Mouse (Mus musculus) adrenal gland, adult 8-10 months (tissue): Measurements from ENCODE around the gene Pgap3. TPM values are rescaled to one million over a fixed set of nuclear protein-coding genes. Genes with fewer than 3 reads are reported as not detected.

Experiments
- DNase-seq: peaks from one replicate; pipeline ENCODE4 v3.0.0; 2022
- total RNA-seq, 4 experiments: library from RNA; stranded (reverse); gene quantifications; 2 replicates each; pipeline ENCODE4 v1.2.4; 2022

Pgap3 gene
- total RNA-seq, 4 experiments from 2014 or later = 5.7 to 10.5 (median 7.5) TPM

DNA sequence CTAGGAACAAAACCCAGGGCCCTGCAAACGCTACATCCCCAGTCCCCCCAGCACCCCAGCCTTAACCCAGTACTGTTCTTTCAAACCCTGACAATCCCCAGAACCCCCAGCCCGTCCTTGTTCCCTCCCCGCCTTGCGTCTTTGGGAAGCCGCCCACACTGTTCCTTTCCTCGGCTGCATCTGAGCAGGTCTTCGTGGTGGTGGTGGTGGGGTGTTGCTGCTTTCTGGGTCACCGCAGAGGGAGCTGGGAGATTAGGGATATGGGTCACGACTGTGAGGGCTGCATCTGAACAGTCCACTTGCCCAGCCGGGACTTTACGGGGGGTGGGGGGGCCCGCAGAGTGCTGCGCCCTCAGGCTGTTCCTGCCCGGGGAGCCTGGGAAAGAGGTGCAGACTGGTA is 45.8 kb downstream of the Pgap3 start:
- no peak for DNase-seq

DNA sequence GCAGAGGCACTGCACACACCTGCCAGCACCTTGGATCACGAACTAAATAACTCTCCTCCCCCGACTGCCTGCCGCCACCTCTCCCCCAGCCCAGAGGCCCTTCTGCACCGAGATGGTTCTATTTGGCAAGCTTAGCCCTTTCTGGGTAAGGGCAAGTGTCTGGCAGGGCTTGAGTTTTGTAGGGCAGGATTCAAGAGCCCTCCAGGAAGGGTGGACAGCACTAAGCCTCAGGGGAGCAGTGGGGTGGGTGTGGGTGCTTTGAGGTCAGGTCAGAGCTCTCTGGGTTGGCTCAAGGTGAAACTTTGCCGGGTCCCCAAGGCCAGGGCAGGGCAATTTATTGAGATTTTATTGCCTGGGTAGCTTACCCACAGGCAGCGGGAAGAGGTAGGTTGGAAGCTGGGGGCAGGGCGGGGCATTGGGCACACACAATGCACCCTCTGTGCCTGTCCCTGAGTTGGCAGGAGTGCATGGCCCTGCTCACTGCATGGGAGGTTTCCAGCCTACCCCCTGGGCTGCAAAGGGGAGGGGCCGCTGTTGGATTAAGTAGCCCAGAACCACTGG is 46.6 kb downstream of the Pgap3 start:
- DNase-seq = no peak

GRCm38 (mm10) chr11:98352272-98352990 is 47.9 kb downstream of the Pgap3 start:
- DNase-seq = no peak

- no peak for DNase-seq
Observed at GRCm38 (mm10) chr11:98349308-98349707, 51.0 kb downstream of the Pgap3 start.

DNA sequence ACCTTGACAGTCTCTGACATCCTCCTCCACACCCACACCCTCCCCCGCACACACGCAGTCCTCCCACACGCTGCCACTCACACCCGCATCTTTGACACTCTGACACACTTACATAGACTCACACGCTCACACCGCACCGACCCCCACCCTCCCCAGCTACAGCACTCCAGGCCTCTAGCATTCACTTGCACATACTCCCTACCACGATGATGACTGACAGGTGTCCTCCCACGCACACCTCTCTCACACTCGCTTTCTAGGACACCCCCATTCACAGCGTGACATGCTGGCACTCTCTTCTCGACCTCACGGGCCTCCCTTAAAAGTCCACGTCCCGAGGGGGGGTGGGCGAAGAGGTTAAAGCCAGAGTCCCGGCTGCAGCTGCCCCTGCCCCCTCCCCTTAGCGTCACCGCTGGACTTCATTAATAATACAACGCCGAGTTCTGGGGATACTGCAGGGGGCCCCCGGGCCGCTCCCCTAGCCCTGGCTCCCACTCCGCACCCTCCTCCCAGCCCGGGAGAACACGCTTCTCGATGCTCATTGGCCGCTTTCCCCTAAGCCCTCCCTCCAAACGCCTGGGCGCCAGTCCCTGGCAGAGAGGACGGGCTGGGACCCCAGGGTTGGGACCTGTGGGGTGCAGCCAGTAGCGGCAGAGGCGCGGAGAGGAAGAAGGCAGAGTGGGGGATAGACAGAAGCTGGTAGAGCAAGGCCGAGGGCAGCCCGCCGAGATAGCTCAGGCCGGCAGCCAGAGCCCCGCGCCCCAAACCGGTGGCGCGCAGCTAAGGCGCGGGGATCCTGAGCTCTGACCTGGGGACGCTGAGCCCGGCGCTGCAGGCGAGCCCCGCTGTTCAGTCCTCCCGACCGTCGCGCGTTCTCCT is 52.0 kb downstream of the Pgap3 start, which contains the start of gene Ppp1r1b:
Gene Ppp1r1b, plus strand, starts transcription at position 322 of the 879 bp plus-strand sequence.
- DNase-seq = no peak

- DNase-seq = no peak
Observed at GRCm38 (mm10) chr11:98347385-98348082, 52.8 kb downstream of the Pgap3 start.

- DNase-seq = no peak
Observed at GRCm38 (mm10) chr11:98346168-98346567, 54.1 kb downstream of the Pgap3 start.

DNA sequence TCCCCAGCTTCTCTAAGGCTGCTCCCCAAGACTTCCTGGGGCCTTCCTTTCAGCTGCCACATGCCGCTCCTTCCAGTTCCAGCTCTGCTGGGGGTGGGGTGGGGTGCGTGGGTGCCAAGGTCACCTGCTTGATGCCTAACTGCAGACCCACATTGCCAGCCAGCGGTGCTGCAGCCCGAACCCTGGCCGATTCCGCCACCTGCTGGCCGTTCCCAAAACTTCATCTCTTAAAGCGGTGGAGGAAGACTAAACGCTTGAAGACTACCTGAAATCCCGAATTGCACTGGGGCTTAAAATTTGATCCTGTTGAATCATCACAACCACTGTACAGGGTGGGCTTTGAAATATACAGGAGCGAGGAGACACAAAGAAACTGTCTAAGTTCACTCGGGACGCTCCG is 55.0 kb downstream of the Pgap3 start:
- peak; percentile 52 for DNase-seq

DNA sequence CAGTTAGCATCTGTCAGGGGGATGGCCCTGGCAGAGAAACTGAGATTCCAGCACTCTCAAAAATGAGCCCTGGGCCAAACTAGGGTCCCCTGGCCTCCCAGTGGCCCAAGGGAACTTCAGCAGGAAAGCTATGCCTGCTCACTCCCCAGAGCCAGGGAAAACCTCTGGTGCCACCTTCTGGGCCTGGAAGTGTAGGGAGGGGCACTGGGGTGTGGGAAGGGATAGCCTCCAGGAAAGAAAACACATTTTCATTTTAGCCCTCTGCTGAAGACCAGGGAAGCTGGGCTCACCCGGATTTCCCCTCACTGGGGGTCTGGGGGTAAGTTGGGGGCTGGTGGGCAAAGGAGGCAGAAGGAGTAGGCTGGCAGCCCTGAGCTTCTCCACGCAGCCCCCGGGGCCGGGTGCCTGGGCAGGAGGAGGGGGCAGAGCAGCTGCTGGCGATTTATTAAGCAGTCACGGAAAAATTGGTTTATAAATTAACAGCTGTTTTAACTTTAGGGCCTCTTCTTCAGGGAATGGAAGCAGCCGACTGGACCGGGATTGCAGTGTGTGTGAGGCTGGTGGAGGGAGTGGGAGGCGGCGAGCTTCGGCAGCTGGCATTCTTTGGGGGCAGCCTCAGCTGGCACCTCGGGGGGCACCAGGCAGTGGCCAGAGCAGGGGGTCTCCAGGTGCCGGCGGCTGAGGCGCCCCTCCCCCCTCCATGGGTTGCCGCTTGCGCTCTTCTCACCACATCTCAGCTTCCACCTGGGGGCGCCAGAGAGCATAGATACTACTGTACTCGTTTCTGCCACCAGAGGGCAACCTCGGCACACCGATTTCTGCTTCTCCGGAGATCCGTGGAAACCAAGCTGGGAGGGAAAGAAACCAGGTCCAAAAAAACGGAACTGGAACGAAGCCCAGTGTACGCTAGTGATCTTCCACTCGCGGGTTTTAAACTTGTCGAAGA is 58.0 kb downstream of the Pgap3 start:
- DNase-seq = peak; percentile 84

DNA sequence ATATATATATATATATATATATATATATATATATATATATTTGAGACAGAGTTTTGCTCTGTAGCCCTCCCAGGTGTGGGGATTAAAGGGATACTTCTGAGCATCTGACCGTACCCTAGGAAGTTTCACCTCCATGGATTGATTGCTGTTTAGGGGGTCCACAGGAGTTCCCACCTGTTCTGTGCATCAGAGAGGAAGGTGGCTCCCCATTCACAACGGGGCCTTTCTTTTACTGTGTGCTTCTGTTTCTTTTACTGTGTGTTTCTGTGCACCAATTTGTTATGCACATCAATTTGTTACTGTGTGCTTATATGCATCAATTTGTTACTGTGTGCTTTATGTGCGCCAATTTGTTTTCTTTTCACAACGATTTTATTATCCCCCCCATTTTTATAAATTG is 59.1 kb downstream of the Pgap3 start:
- DNase-seq = no peak

- DNase-seq = no peak
Observed at GRCm38 (mm10) chr11:98340597-98340996, 59.7 kb downstream of the Pgap3 start.

DNA sequence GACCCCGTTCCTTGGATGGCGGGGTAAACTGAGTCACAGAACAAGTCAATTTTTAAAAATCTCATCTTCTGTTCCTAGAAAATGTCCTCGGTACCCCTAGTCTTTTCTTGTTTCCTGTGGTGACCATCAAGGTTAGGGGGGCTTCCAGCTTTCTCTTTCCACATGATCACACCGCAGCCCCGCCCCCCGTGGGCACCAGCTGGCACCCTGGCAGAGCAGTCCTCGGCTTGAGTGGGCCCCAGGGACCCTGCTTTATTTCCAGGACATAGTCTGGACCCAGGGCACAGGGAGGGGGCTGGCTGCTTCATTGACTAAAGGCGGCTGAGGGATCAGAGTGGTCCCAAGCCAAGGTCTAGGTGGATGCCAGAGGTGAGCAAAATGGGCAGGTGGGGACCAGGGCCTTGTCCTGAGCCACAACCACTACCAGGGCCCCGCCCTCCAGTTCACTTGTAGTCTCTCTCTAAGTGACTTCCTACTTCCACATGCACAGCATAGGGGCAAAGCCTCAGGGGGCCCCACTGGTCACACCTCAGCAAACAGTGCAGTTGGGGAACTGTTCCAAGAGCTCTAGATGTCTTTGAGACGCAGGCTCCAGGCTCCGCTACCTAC is 60.5 kb downstream of the Pgap3 start:
- DNase-seq = no peak

GRCm38 (mm10) chr11:98339071-98339501 is 61.2 kb downstream of the Pgap3 start:
- no peak for DNase-seq

Other genes starting within 250 kb of the Pgap3 start
- gene Med1, start 207.2 kb downstream of the Pgap3 start, total RNA-seq = 10 to 100 TPM; 62.9 to 72.7 (median 66.6) TPM
- gene Cdk12, start 197.4 kb downstream of the Pgap3 start, total RNA-seq = 10 to 100 TPM; 41.6 to 57.7 (median 49.9) TPM
- not detected for gene Neurod2, start 70.8 kb downstream of the Pgap3 start, total RNA-seq
- gene Ppp1r1b, start 52.1 kb downstream of the Pgap3 start, total RNA-seq = under 1 TPM in 3 of 4 experiments, not detected in 1; 0.20 to 0.73 (median 0.56) TPM
- 10 to 100 TPM; 22.4 to 33.9 (median 29.1) TPM for gene Stard3, start 42.1 kb downstream of the Pgap3 start, total RNA-seq
- gene Tcap, start 16.7 kb downstream of the Pgap3 start, total RNA-seq = 1 to 10 TPM in 1 of 4 experiments, under 1 TPM in 2, not detected in 1; 0.37 to 1.0 (median 0.73) TPM
- gene Pnmt, start 14.0 kb downstream of the Pgap3 start, total RNA-seq = 1,000 to 10,000 TPM in 1 of 4 experiments, 100 to 1,000 TPM in 3; 210 to 1,003 (median 584) TPM
- 1 to 10 TPM; 4.4 to 6.6 (median 5.1) TPM for gene Erbb2, start 12.0 kb upstream of the Pgap3 start, total RNA-seq
- 100 to 1,000 TPM in 1 of 4 experiments, 10 to 100 TPM in 3; 78.5 to 100 (median 88.6) TPM for gene Mien1, start 38.5 kb upstream of the Pgap3 start, total RNA-seq
- gene Grb7, start 45.9 kb upstream of the Pgap3 start, total RNA-seq = under 1 TPM in 3 of 4 experiments, not detected in 1; 0.13 to 0.70 (median 0.42) TPM
- gene Ikzf3, start 145.5 kb upstream of the Pgap3 start, total RNA-seq = 1 to 10 TPM in 1 of 4 experiments, under 1 TPM in 3; 0.49 to 1.0 (median 0.75) TPM
- gene Zpbp2, start 150.6 kb upstream of the Pgap3 start, total RNA-seq = 1 to 10 TPM in 1 of 4 experiments, under 1 TPM in 2, not detected in 1; 0.51 to 1.1 (median 0.74) TPM
- gene Ormdl3, start 186.9 kb upstream of the Pgap3 start, total RNA-seq = 100 to 1,000 TPM; 102 to 147 (median 129) TPM
- gene Lrrc3c, start 197.8 kb upstream of the Pgap3 start, total RNA-seq = not detected
- gene Gm12355, start 225.2 kb upstream of the Pgap3 start, total RNA-seq = 10 to 100 TPM; 12.6 to 16.2 (median 14.5) TPM
- 10 to 100 TPM in 1 of 4 experiments, 1 to 10 TPM in 3; 1.5 to 14.3 (median 4.9) TPM for gene Gsdma3, start 225.9 kb upstream of the Pgap3 start, total RNA-seq
- under 1 TPM in 1 of 4 experiments, not detected in 3; 0.63 TPM for gene Gsdma2, start 246.3 kb upstream of the Pgap3 start, total RNA-seq